Mouse (Mus musculus) intestine, embryonic 14.5 days (tissue): ENCODE measurements around the gene Prss22. TPM values are rescaled to one million over a fixed set of nuclear protein-coding genes. Genes with fewer than 3 reads are reported as not detected.

ENCODE experiments used
- ATAC-seq: fragments of 200-750 bp; cut with Nextera tagmentation; replicated peaks from 2 replicates; pipeline ENCODE4 v1.8.0; 2017; ENCODE audit warnings: low read depth, moderate number of reproducible peaks, moderate TSS enrichment, moderate library complexity; ENCODE audit not compliant: low FRiP score, low TSS enrichment
- DNase-seq: peaks from one replicate; pipeline ENCODE4 v3.0.0-alpha.2; 2018; ENCODE audit warnings: low spot score
- H3K27ac ChIP-seq: fragments of 300-500 bp; sonication (generic); 2 replicates; pipeline ENCODE4 v1.5.1; 2014; ENCODE audit warnings: low read depth, mild to moderate bottlenecking, control low read depth
- H3K27me3 ChIP-seq: fragments of 300-500 bp; sonication (generic); replicated peaks from 2 replicates; pipeline ENCODE4 v1.6.1; 2014; ENCODE audit warnings: low read length, control low read depth; ENCODE audit not compliant: control insufficient read depth, insufficient read depth
- H3K36me3 ChIP-seq: fragments of 300-500 bp; sonication (generic); 2 replicates; pipeline ENCODE4 v1.6.1; 2014; ENCODE audit warnings: low read length, control low read depth; ENCODE audit not compliant: control insufficient read depth, insufficient read depth
- H3K4me1 ChIP-seq: fragments of 300-500 bp; sonication (generic); replicated peaks from 2 replicates; pipeline ENCODE4 v1.6.1; 2014; ENCODE audit warnings: low read length, control low read depth, mixed read lengths; ENCODE audit not compliant: control insufficient read depth, insufficient read depth
- H3K4me2 ChIP-seq: fragments of 300-500 bp; sonication (generic); 2 replicates; pipeline ENCODE4 v1.6.1; 2014; ENCODE audit warnings: low read length
- H3K4me3 ChIP-seq: fragments of 300-500 bp; sonication (generic); 2 replicates; pipeline ENCODE4 v1.5.1; 2014; ENCODE audit warnings: low read depth, low read length, control low read depth, mixed read lengths
- H3K9ac ChIP-seq: fragments of 300-500 bp; sonication (generic); 2 replicates; pipeline ENCODE4 v1.6.1; 2014; ENCODE audit warnings: mild to moderate bottlenecking, low read length
- H3K9me3 ChIP-seq: fragments of 300-500 bp; sonication (generic); 2 replicates; pipeline ENCODE4 v1.6.1; 2016; ENCODE audit warnings: low read length, control low read depth; ENCODE audit not compliant: control insufficient read depth
- WGBS: fragments of 180-500 bp; shearing (Covaris S2); extraction: QIAGEN DNeasy Blood & Tissue Kit; methylation state at CpG from one replicate; pipeline ENCODE4 v1.1.7; 2014; 5-methylcytosine and 5-hydroxymethylcytosine counted together
- polyA plus RNA-seq: library from polyadenylated mRNA; unstranded; fragments of >200 nt; fragmentation: Nextera tagmentation; extraction: Ambion mirVana; gene quantifications from 2 replicates; pipeline ENCODE4 v1.2.1, GENCODE M21; 2014

Prss22 gene
- polyA plus RNA-seq, 1 experiment from 2014 or later, result not detected

GRCm38 (mm10) chr17:23993559-23994428, 4.1 kb downstream of the Prss22 start:
- H3K4me1 ChIP-seq, result 0 out of 2 replicates have a peak, but pooled peaks cover 4% of the 10 kb centered on the region
- H3K9ac ChIP-seq, result peak overlapping the region; percentile 34; the same call in 1 of the 2 replicates
- ATAC-seq, result peak; percentile 78
- H3K27ac ChIP-seq, result no peak overlapping the region
- no peaks in the 10 kb centered on the region for H3K27me3 ChIP-seq
- no peaks in the 10 kb centered on the region for H3K9me3 ChIP-seq
- peak overlapping the region; percentile 16 for H3K4me3 ChIP-seq
- DNase-seq, result peak; percentile 99
- H3K36me3 ChIP-seq, result no peaks in the 10 kb centered on the region
- WGBS, result 8% methylated on average over 31 of the region's 31 CpGs
- peak overlapping the region; percentile 48 for H3K4me2 ChIP-seq

GRCm38 (mm10) chr17:23992789-23993553, 4.9 kb downstream of the Prss22 start:
- Histone ChIP-seq H3K27ac (no peak overlapping the region), H3K36me3 (no peaks in the 10 kb centered on the region), H3K27me3 (no peaks in the 10 kb centered on the region), H3K9ac (peak overlapping the region; percentile 14; the same call in 1 of the 2 replicates), H3K4me2 (peak overlapping the region; percentile 48), H3K4me1 (0 out of 2 replicates have a peak, but pooled peaks cover 4% of the 10 kb centered on the region), H3K4me3 (peak overlapping the region; percentile 16), H3K9me3 (no peaks in the 10 kb centered on the region)
- ATAC-seq (peak; percentile 83), DNase-seq (peak; percentile 75)
- 49% methylated on average over 9 of the region's 9 CpGs for WGBS

GRCm38 (mm10) chr17:23989802-23990201, 8.1 kb downstream of the Prss22 start:
- H3K9me3 ChIP-seq, result no peaks in the 10 kb centered on the region
- no peak for DNase-seq
- no peaks in the 10 kb centered on the region for H3K36me3 ChIP-seq
- H3K9ac ChIP-seq, result no peak overlapping the region
- ATAC-seq, result no peak
- no peaks in the 10 kb centered on the region for H3K27me3 ChIP-seq
- no peak overlapping the region for H3K4me3 ChIP-seq
- 42% methylated on average over 2 of the region's 2 CpGs for WGBS
- no peak overlapping the region for H3K27ac ChIP-seq
- 0 out of 2 replicates have a peak, but pooled peaks cover 4% of the 10 kb centered on the region for H3K4me1 ChIP-seq
- H3K4me2 ChIP-seq, result no peak overlapping the region

- DNase-seq (no peak), ATAC-seq (no peak)
- WGBS, result 89% methylated on average over 1 of the region's 1 CpGs
- Histone ChIP-seq H3K4me2 (no peak overlapping the region), H3K27me3 (no peaks in the 10 kb centered on the region), H3K4me3 (no peak overlapping the region), H3K36me3 (no peaks in the 10 kb centered on the region), H3K9me3 (no peaks in the 10 kb centered on the region), H3K9ac (no peak overlapping the region), H3K27ac (no peak overlapping the region), H3K4me1 (no peaks in the 10 kb centered on the region; the same call in 1 of the 2 replicates)
Measured at GRCm38 (mm10) chr17:23984989-23985388, 12.9 kb downstream of the Prss22 start.

- Histone ChIP-seq H3K4me3 (no peak overlapping the region), H3K36me3 (no peaks in the 10 kb centered on the region), H3K27me3 (no peaks in the 10 kb centered on the region), H3K4me1 (no peaks in the 10 kb centered on the region; the same call in 1 of the 2 replicates), H3K9ac (no peak overlapping the region), H3K27ac (no peak overlapping the region), H3K9me3 (no peaks in the 10 kb centered on the region), H3K4me2 (no peak overlapping the region)
- WGBS, result 39% methylated on average over 4 of the region's 4 CpGs
- ATAC-seq (no peak), DNase-seq (no peak)
Measured at GRCm38 (mm10) chr17:23982912-23983311, 15.0 kb downstream of the Prss22 start.

GRCm38 (mm10) chr17:23980297-23980909, 17.5 kb downstream of the Prss22 start, which contains the start of gene Prss30:
Prss30 (minus strand) TSS chr17:23980566.
- Histone ChIP-seq H3K27ac (no peak within 1 kb of the TSS), H3K4me1 (no peaks in the 10 kb centered on the region; the same call in 1 of the 2 replicates), H3K4me2 (no peak within 1 kb of the TSS), H3K27me3 (no peaks in the 10 kb centered on the region), H3K36me3 (no peaks in the 10 kb centered on the region), H3K9ac (no peak within 1 kb of the TSS), H3K9me3 (no peaks in the 10 kb centered on the region), H3K4me3 (no peak within 1 kb of the TSS)
- ATAC-seq, result no peak
- DNase-seq, result no peak
- 69% methylated on average over 10 of the region's 10 CpGs for WGBS

- H3K4me3 ChIP-seq, result no peak overlapping the region
- H3K27ac ChIP-seq, result no peak overlapping the region
- DNase-seq (no peak), ATAC-seq (no peak)
- H3K27me3 ChIP-seq, result no peaks in the 10 kb centered on the region
- H3K36me3 ChIP-seq, result no peaks in the 10 kb centered on the region
- no peaks in the 10 kb centered on the region; the same call in 1 of the 2 replicates for H3K4me1 ChIP-seq
- H3K9me3 ChIP-seq, result no peaks in the 10 kb centered on the region
- H3K4me2 ChIP-seq, result no peak overlapping the region
- H3K9ac ChIP-seq, result no peak overlapping the region
- WGBS, result 39% methylated on average over 3 of the region's 3 CpGs
Measured at GRCm38 (mm10) chr17:23979471-23979870, 18.4 kb downstream of the Prss22 start.

GRCm38 (mm10) chr17:23976665-23977064, 21.2 kb downstream of the Prss22 start:
- H3K27ac ChIP-seq, result no peak overlapping the region
- DNase-seq, result no peak
- H3K4me3 ChIP-seq, result no peak overlapping the region
- no peaks in the 10 kb centered on the region for H3K36me3 ChIP-seq
- H3K9ac ChIP-seq, result no peak overlapping the region
- WGBS, result 65% methylated on average over 4 of the region's 4 CpGs
- ATAC-seq, result no peak
- H3K9me3 ChIP-seq, result no peaks in the 10 kb centered on the region
- H3K27me3 ChIP-seq, result no peaks in the 10 kb centered on the region
- H3K4me2 ChIP-seq, result no peak overlapping the region
- H3K4me1 ChIP-seq, result no peaks in the 10 kb centered on the region
